Mouse (Mus musculus): ENCODE measurements at regions not wholly inside any gene's neighbourhood (a gene's known extent, or its start where the extent isn't known, plus 50 kb on each side); places are given as distances from the start of the nearest gene placed in this dataset.

GRCm38 (mm10) chr16:42803609-42804008 lies 72.1 kb upstream of the Zbtb20 start:
- TF ChIP-seq CTCF (IDR thresholded peaks at IDR 0.05; ENCODE audit: low read depth, low read length) (no peak), POLR2A (IDR thresholded peaks at IDR 0.05; ENCODE audit: borderline replicate concordance, low read depth, low read length) (no peak)
